Mouse (Mus musculus): ENCODE data around the gene Olfr885. TPM values are rescaled to one million over a fixed set of nuclear protein-coding genes. Genes with fewer than 3 reads are reported as not detected.

The Olfr885 gene
- not detected in 2 replicates for polyA plus RNA-seq (2012; rRNA removed; ENCODE audit: low replicate concordance)

GRCm38 (mm10) chr9:38061022-38061421, at the start of gene Olfr885:
Olfr885 (plus strand) TSS chr9:38061322.

GRCm38 (mm10) chr9:38025508-38025907, 35.6 kb upstream of the Olfr885 start, which contains the start of gene Olfr883:
Olfr883 (plus strand) TSS chr9:38025808.

GRCm38 (mm10) chr9:38046255-38046654, 14.9 kb upstream of the Olfr885 start, which contains the start of gene Olfr884:
Olfr884 (plus strand) TSS chr9:38046555.

GRCm38 (mm10) chr9:38083772-38084171, 22.6 kb downstream of the Olfr885 start, which contains the start of gene Olfr887:
Olfr887 (plus strand) TSS chr9:38084072.

GRCm38 (mm10) chr9:38107828-38108227, 46.7 kb downstream of the Olfr885 start, which contains the start of gene Olfr888:
Olfr888 (plus strand) TSS chr9:38108128.

Other genes starting within 250 kb of the Olfr885 start
- not detected in 2 replicates for gene Olfr877, start 207.1 kb upstream of the Olfr885 start, polyA plus RNA-seq (2012; rRNA removed; ENCODE audit: low replicate concordance)
- gene Olfr145, start 164.6 kb upstream of the Olfr885 start, polyA plus RNA-seq (2012; rRNA removed; ENCODE audit: low replicate concordance) = not detected in 2 replicates
- not detected in 2 replicates for gene Olfr878, start 143.5 kb upstream of the Olfr885 start, polyA plus RNA-seq (2012; rRNA removed; ENCODE audit: low replicate concordance)
- not detected in 2 replicates for gene Olfr881, start 69.5 kb upstream of the Olfr885 start, polyA plus RNA-seq (2012; rRNA removed; ENCODE audit: low replicate concordance)
- gene Olfr883, start 35.5 kb upstream of the Olfr885 start, polyA plus RNA-seq (2012; rRNA removed; ENCODE audit: low replicate concordance) = not detected in 2 replicates
- not detected in 2 replicates for gene Olfr884, start 14.8 kb upstream of the Olfr885 start, polyA plus RNA-seq (2012; rRNA removed; ENCODE audit: low replicate concordance)
- gene Olfr887, start 22.8 kb downstream of the Olfr885 start, polyA plus RNA-seq (2012; rRNA removed; ENCODE audit: low replicate concordance) = not detected in 2 replicates
- gene Olfr888, start 46.8 kb downstream of the Olfr885 start, polyA plus RNA-seq (2012; rRNA removed; ENCODE audit: low replicate concordance) = not detected in 2 replicates
- gene Olfr889, start 53.9 kb downstream of the Olfr885 start, polyA plus RNA-seq (2012; rRNA removed; ENCODE audit: low replicate concordance) = not detected in 2 replicates
- not detected in 2 replicates for gene Olfr890, start 81.2 kb downstream of the Olfr885 start, polyA plus RNA-seq (2012; rRNA removed; ENCODE audit: low replicate concordance)
- gene Olfr891, start 119.5 kb downstream of the Olfr885 start, polyA plus RNA-seq (2012; rRNA removed; ENCODE audit: low replicate concordance) = not detected in 2 replicates
- gene Olfr893, start 147.0 kb downstream of the Olfr885 start, polyA plus RNA-seq (2012; rRNA removed; ENCODE audit: low replicate concordance) = not detected in 2 replicates
- gene Olfr894, start 156.7 kb downstream of the Olfr885 start, polyA plus RNA-seq (2012; rRNA removed; ENCODE audit: low replicate concordance) = not detected in 2 replicates
- gene Olfr143, start 191.5 kb downstream of the Olfr885 start, polyA plus RNA-seq (2012; rRNA removed; ENCODE audit: low replicate concordance) = not detected in 2 replicates
- gene Olfr895, start 206.5 kb downstream of the Olfr885 start, polyA plus RNA-seq (2012; rRNA removed; ENCODE audit: low replicate concordance) = not detected in 2 replicates
- not detected in 2 replicates for gene Olfr896-ps1, start 229.8 kb downstream of the Olfr885 start, polyA plus RNA-seq (2012; rRNA removed; ENCODE audit: low replicate concordance)

All from duodenum, adult 2 months (tissue).